Mouse (Mus musculus): ENCODE measurements around the gene Pcbp2.

The Pcbp2 gene

DNA sequence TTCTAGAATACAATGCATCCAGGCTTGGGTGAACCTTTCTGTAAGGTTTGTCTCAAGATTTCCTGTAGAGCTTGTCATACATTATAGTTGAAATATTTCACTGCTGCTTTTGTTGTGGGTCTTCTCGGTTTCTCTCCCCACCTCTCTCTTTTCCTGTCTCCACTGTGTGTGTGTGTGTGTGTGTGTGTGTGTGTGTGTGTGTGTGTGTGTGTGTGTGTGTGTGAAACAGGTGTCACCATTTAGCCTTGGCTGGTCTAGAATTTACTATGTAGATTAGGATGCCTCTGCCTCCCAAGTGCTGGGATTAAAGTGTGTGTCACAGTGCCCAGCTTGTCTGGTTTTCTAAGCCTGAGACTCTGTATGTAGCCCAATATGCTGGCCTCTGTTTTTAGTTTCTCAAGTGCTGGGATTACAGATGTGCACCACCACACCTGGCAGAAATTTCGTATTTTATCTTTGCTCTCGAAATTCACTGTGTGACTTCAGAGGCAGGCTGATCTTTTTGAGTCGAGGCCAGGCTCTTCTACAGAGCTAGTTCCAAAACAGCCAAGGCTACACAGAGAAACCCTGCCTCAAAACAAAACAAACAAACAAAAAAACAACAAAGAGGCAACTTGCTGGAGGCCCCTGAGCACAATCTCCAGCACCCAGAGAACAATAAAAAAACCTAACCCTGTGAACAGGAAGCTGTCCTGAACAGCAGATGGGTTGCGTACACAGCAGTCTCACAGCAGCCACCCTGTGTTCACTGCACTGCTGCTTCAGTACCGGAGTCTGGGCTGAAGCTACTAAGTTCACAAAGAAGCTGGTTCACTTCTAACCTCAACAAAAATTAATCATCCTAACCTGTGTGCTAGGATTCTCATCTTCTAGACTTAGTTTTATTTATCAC is 56.0 kb downstream of the Pcbp2 start:
- DNase-seq (ENCODE audit: inconsistent ontology term), result no peak

DNA sequence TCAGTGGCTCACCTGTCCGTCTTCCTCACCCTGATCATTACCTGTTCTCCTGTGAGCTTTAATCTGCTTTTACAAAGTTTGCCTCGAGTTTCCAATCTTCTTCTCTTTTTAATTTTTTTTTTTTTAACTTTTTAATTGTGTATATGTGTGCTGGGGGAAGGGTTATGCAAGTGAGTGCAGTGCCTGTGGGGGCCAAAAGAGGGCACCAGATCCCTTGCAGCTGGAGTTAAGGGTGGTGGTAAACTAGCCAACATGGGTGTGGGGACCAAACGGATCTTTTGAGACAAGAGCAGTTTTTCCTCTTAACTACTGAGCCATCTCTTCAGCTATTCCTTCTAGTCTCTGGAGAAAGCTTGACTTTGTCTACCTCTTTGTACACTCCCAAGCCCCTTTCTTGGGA is 57.6 kb downstream of the Pcbp2 start:
- DNase-seq (ENCODE audit: inconsistent ontology term), result no peak

GRCm38 (mm10) chr15:102528396-102528795 is 58.1 kb downstream of the Pcbp2 start:
- DNase-seq (ENCODE audit: inconsistent ontology term), result no peak

GRCm38 (mm10) chr15:102530566-102530965 is 60.2 kb downstream of the Pcbp2 start:
- DNase-seq (ENCODE audit: inconsistent ontology term), result no peak

DNA sequence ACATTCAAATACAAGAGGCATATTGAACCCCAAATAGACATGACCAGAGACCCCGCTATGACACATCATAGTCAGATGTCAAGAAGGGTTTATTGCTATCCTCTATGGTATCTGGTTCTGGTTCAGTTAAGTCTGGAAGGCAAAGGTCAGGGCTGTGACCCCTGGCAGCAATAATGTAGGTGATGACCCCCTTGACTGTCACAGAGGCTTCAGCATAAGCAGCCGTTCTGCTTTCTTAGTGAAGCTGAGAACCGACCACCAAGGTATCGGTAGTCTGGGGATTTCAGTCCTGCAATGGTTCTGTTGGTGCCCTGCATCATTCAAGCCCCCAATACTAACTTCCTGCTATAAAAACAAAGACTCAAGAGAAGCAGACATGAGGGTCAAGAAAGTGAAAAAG is 61.2 kb downstream of the Pcbp2 start:
- no peak for DNase-seq (ENCODE audit: inconsistent ontology term)

DNA sequence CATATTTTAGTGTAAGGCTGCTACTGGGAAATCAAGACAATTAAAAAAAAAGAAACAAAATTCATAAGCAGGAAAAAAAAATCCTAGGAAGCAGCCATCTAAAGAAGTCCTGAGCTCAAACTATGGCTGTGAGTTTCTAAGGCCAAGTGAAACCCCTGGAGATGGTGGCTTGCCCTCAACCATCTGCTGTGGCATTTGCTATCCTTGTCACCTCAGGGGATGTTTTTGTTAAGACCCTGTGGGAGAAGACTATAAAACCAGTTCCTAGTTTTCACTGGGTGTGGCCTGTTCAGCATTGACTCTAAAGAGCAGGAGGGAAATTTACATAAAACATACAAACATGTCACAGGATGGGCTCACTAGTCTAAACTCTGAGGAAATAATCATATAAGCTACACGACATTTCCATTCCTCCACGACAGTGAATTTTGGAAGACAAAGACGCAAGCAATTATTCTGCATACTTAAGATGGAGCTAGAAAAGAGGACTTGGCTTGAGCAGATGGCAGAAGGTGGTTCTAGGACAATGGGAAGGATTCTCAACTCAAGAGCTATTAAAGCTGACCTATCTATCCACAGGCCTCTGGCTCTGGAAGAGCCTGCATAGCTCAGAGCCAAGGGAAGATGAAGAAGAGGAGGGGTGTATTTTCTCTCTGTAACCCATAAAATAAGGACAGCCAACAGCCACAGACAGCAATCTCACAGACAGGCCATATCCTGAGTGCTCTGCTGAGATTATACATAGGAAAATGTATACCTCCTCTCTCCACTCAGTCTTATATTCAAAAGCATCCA is 62.0 kb downstream of the Pcbp2 start:
- DNase-seq (ENCODE audit: inconsistent ontology term), result no peak

DNA sequence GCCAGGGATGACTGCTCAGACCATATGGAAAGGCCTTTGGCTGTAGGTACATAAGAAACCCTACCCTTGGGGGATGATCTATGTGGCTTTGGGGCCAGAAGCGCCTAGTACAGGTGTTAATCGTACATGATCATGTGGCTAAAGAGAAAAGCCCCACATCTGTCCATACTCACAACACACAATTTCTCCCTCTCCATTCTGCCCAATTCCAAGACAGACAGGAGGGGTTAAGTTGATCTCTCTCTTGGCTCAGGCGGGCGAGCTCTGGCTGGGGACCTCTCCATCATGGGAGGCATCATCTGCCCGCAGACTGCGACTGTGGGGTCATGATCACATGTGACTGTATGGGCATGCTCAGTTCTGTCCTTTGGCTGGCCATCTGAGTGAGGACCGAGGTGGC is 63.6 kb downstream of the Pcbp2 start:
- no peak for DNase-seq (ENCODE audit: inconsistent ontology term)

DNA sequence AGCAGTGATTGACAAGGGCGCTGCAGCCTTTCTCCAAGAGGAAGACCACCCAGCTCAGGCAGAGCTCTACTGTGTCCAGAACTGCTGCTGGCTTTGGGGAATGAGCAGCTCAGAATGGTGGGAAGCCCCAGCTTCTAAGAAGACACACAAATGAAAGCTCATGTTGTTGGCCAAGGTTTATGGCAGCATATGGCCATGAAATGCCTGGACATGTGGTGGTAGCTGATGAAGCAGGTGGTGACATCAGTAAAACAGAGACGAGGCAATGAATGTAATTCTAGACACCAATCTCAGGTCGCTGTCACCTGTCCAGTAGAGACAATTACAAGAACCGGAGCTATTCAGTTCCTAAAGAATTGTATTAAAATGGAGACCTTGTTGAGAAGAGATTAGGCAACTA is 74.5 kb downstream of the Pcbp2 start:
- no peak for DNase-seq (ENCODE audit: inconsistent ontology term)

- no peak for DNase-seq (ENCODE audit: inconsistent ontology term)
These were observed 75.9 kb downstream of the Pcbp2 start for GRCm38 (mm10) chr15:102546246-102546645.

- DNase-seq (ENCODE audit: inconsistent ontology term), result peak; percentile 88
These were observed 76.5 kb downstream of the Pcbp2 start for GRCm38 (mm10) chr15:102546677-102547427.

DNA sequence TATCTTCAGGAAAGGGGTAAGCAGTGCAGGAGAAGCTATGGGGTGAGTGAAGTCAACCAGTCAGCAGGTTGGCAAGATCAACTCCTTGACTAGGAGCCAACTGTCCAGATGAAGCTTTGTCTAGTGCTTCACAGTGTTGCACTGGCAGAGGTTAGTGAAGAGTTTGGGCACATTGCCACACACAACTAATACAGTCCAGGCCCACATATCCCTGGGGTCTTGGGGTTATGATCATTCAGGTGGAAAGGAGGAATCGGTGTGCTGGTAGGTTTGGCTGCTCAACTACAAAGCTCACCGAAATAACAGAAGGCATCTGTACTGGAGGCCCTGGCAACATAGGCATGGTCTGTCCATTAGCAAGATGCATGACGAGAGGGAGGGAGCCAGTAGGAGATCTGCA is 77.1 kb downstream of the Pcbp2 start:
- DNase-seq (ENCODE audit: inconsistent ontology term), result peak; percentile 29
